Mouse (Mus musculus) cortical plate, adult 2 months (tissue): ENCODE measurements around the gene Serpinb6b. TPM values are rescaled to one million over a fixed set of nuclear protein-coding genes. Genes with fewer than 3 reads are reported as not detected.
"Not testable (repeated sequence)": the region's sequence is repeated elsewhere in the genome, so short reads cannot be mapped to it uniquely, and the experiment has no call there.

Experiments
- H3K27ac ChIP-seq: fragments of 200-500 bp; 2 replicates; pipeline ENCODE4 v1.5.1; 2012; ENCODE audit warnings: low read length, control low read depth, inconsistent platforms; ENCODE audit not compliant: insufficient read depth
- H3K4me1 ChIP-seq: fragments of 200-500 bp; 2 replicates; pipeline ENCODE4 v1.6.1; 2011; ENCODE audit warnings: low read length; ENCODE audit not compliant: control insufficient read depth, insufficient read depth
- H3K4me3 ChIP-seq: fragments of 200-500 bp; 2 replicates; pipeline ENCODE4 v1.5.1; 2011; ENCODE audit warnings: mild to moderate bottlenecking, low read length, control low read depth; ENCODE audit not compliant: insufficient read depth
- CTCF ChIP-seq: fragments of 200-500 bp; IDR thresholded peaks from 2 replicates; pipeline ENCODE4 v1.5.1; 2011; ENCODE audit warnings: mild to moderate bottlenecking, control low read depth, low read length; ENCODE audit not compliant: insufficient read depth; ENCODE audit errors: extremely low read depth
- POLR2A ChIP-seq: fragments of 200-500 bp; IDR thresholded peaks from 2 replicates; pipeline ENCODE4 v1.6.1; 2011; ENCODE audit warnings: mild to moderate bottlenecking, low read length, control low read depth; ENCODE audit not compliant: insufficient read depth; ENCODE audit errors: extremely low read depth
- polyA plus RNA-seq: library from polyadenylated mRNA; depleted of rRNA; stranded (reverse); fragments of >200 nt; gene quantifications from 2 replicates; pipeline ENCODE4 v1.2.3, GENCODE M21; 2012; rRNA removed

Gene Serpinb6b
- polyA plus RNA-seq: 1.9 and 2.1 TPM in 2 replicates

DNA sequence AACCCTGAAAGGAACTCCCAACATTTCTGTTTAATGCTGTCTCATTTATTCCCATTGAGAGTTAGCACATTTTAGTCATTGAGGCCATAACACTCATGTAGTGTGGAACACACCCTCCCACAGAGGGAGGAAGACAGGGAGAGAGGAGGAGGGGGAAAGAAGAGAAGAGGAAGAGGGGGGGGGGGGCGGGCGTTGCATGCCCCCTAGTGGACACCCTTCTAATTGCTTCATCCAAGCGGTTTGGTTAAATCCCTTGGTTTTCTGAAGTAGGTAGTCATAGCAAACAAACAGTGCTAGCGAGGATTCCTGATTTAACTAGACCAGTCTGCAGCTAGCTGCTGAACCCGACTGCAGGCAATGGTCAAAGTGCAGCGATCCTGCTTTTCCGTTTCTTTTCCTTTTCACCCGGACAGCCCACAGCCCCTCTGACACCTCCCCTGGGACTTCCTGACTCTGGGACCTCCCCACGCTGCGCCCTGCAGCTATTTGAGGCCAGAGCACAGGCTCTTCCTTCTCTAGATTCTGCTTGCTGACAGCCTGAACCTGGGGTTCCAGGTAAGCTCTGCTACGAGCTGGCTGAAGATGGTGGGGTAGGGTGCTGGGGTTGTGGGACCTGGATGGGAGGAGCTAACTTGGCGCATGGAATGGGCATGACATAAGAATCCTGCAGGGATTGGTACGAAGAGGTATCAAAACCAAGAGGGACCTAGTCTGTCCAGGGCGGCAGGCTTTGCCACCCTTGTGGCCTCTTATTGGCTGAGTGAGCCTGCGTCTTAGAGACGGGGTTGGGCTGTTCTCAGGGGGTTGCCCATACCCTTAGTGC, at the start of gene Serpinb6b:
Gene Serpinb6b (plus strand): TSS at position 221 of the 823 bp plus-strand sequence.
- TF ChIP-seq POLR2A (no peak), CTCF (no peak)
- H3K4me3 ChIP-seq: peak within 1 kb of the TSS; percentile 23
- no peaks in the 10 kb centered on the region for H3K4me1 ChIP-seq
- no peak within 1 kb of the TSS for H3K27ac ChIP-seq

DNA sequence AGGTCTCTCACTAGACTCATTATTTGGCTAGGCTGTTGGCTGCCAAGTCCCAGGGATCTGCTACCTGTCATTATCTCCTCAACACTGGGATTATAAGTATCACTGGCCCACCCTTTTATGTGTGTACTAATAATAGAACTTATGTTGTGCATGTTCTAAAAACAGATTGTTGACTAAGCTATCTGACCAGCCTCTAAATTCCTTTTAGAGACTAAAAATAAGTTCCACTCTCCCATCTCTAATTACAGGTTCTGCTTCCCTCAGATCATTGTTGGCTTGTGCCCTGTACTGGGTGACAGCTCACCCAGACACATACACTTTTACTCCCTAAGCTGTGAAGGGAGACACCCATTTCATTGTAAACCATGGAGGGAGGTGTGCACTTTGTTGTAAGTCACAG, 42.4 kb upstream of the Serpinb6b start:
- TF ChIP-seq CTCF (no peak), POLR2A (no peak)
- H3K4me1 ChIP-seq: no peaks in the 10 kb centered on the region

DNA sequence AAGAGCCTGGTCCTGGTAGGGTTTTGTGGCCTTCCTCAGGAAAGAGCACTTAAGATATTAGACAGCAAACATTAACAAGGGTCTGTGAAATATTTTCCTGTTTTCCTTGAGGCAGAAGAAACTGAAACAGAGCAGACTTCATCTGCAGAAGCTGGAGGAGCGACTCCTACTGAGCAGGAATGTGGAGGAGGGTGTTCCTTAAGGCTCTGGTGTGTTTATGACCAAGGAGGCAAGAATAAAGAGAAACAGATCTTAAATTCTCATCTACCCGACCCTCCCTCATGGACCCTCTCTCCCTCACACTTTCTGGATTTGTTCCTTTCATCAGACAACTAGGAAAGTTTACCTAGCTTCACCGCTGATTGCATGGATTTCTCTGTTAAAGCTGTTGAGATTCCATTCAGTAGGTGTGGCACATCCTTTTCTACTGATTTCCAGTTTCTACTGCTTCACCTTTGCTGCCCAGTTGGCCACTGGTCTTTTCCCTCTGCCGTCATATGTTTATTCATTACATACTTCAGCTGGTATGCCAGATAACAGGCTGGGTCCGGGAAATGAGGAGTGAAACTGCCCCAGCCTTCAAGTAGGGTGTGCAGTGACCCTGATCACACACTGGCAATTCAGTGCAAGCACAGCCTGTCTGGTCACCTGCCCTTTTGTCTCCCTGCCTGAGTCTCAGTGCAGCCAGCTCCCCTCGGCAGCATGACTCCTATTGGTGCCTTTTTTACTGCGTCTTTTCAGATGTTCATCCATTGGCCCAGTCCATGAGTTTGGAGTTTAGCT, 40.2 kb upstream of the Serpinb6b start:
- Histone ChIP-seq H3K4me3 (no peak overlapping the region), H3K27ac (no peak overlapping the region), H3K4me1 (no peaks in the 10 kb centered on the region)
- TF ChIP-seq POLR2A: no peak
- no peak for TF ChIP-seq CTCF

More for the DNA sequence above, 42.4 kb upstream of the Serpinb6b start:
- no peak overlapping the region for H3K4me3 ChIP-seq
- no peak overlapping the region for H3K27ac ChIP-seq

DNA sequence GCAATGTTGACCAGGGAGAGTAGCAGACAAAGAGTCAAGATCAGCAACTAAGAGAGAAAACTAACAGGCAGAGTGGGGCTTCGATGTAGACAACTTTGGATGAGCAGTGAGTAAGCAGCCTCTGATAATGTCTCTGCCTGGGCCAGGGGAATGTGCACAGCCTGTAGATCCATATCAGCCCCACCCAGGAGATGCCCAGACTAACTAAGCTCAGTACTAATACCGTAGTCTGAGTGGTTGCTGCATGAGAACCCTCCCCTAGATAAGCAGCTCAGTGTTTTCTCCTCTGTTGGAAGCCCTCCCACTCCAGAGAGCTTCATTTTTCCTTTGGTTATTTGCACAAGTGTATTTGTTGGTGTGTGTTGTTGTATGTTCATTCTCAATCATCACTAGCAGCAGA, 38.3 kb upstream of the Serpinb6b start:
- Histone ChIP-seq H3K27ac (no peak overlapping the region), H3K4me1 (no peaks in the 10 kb centered on the region), H3K4me3 (no peak overlapping the region)
- no peak for TF ChIP-seq CTCF
- no peak for TF ChIP-seq POLR2A

DNA sequence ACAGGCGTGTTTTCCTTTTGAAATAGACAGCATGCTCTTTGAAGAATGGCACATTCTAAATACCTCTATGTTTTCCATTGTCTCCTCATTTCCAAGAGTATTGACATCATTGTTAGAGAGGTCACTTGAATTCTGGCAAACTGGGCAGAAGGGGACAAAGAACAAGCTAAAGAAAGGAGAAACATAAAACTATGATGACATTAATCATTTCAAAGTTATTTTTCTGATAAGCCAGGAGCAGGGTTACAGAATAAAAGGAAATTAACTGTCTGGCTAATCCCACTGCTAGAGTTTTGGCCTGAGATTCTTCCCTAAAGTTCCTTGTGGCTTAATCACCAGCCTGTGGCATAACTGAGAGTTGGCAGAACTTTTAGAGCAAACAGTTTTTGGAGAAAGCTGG, 37.8 kb upstream of the Serpinb6b start:
- Histone ChIP-seq H3K4me3 (no peak overlapping the region), H3K4me1 (no peaks in the 10 kb centered on the region), H3K27ac (no peak overlapping the region)
- no peak for TF ChIP-seq POLR2A
- no peak for TF ChIP-seq CTCF

DNA sequence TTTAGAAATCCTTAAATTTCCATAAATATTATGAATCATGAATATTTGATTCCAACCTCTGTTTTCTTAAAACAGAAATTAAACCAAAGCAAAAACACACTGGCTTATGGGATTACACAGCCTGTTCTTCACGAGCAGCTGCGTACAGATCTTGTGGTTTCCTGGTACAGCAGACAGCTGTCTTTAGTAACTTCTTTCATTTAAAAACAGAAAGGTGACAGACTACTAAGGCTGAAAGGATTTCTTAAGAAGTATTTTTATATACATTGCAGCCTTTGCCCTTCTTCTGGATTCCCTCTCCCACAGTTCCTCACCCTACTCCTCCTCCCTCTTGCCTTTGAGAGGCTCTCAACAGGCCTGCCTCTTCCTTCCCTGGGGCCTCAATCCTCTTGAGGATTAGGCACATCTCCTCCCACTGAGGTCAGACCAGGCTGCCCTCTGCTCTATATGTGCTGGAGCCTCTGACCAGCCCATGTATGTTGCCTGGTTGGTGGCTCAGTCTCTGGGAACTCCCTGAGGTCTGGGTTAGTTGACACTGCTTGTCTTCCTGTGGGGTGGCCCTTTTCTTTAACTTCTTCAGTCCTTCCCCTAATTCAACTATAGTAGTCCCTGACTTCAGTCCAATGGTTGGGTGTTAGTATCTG, 35.8 kb upstream of the Serpinb6b start:
- no peak overlapping the region for H3K4me3 ChIP-seq
- H3K4me1 ChIP-seq: no peaks in the 10 kb centered on the region
- TF ChIP-seq POLR2A (no peak), CTCF (no peak)
- no peak overlapping the region for H3K27ac ChIP-seq

DNA sequence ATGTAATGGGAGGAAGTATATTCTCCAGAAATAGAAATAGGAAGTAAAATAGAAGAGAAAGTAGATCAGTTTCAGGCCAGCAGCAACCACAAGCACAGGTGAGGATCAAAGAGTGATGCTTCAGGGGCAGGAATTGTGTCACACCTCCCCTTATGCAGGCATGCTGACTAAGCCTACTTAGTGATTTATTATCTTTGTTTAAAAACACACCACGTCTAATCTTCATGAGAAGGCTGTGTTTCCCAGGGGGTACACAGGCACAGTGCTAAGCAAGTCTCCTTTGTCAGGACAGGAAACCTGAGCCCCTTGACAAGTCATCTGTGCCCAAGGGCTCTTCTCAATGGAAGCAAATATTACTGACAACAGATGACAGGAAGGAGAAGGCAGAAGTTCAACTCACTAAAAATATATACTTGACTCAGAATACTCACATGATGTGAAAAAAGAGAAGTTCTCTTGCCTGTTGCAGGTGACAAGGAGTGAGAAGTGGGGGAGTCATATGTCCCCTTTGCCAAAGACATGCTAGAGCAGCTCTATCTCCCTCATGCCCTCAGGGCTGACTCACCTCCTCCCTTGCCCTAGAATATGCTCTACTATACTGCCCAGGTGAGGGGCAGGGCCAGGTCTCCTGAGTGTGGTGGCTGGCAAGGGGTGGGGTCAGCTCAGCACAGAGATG, 30.2 kb upstream of the Serpinb6b start:
- H3K27ac ChIP-seq: no peak overlapping the region
- H3K4me3 ChIP-seq: no peak overlapping the region
- TF ChIP-seq POLR2A (no peak), CTCF (no peak)
- no peaks in the 10 kb centered on the region for H3K4me1 ChIP-seq

DNA sequence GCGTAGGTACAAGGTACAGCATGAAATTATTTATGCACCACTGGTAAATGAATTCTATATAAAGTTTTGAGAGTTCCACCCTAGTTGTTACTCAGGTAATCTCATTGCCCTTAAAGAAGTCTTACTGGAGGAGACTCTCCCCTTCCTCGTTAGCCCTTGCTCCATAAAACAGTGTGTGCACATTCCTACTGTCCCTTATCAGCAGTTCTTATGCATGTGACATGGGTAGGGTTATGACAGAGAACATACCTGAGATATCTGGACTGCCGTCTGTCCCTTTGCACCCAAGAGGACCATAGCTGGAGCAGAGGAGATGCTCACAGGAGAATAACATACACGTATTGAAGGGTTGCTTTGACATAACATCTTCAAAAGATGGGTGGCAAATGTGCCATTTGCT, 26.7 kb upstream of the Serpinb6b start:
- not testable (repeated sequence) for H3K27ac ChIP-seq, H3K4me1 ChIP-seq, H3K4me3 ChIP-seq

DNA sequence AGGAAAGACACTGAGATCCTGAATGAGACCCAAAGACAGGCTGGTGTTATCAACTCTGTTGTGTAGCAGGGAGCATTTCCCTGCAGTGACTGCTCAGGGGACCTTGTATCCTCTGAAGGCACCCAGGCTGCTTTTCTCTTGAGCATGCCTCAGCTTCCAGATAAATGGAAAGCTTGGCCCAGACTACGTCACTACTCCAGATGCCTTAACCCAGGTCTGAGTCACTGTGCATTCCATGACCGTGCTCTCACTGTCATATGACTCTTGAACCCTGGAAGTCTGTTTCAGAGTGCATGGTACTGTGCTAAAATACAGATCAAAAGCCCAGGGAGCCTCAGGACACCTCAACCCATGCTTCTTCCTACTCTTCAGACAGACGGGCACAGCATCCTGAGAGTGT, 25.8 kb upstream of the Serpinb6b start:
- not testable (repeated sequence) for H3K4me3 ChIP-seq, H3K27ac ChIP-seq, H3K4me1 ChIP-seq
